Mouse (Mus musculus) gastrocnemius, adult 2 months (tissue): ENCODE measurements at regions not wholly inside any gene's neighbourhood (a gene's known extent, or its start where the extent isn't known, plus 50 kb on each side); places are given as distances from the start of the nearest gene placed in this dataset.

Source experiments
- DNase-seq: peaks from one replicate; pipeline ENCODE4 v3.0.0; 2022
- H3K27ac ChIP-seq: fragments of 200-600 bp; 2 replicates; pipeline ENCODE4 v1.8.1; 2022; ENCODE audit warnings: mild to moderate bottlenecking
- H3K4me3 ChIP-seq: fragments of 200-600 bp; 2 replicates; pipeline ENCODE4 v1.8.1; 2022; ENCODE audit warnings: mild to moderate bottlenecking, moderate library complexity
- CTCF ChIP-seq: fragments of 200-600 bp; IDR thresholded peaks from 2 replicates; pipeline ENCODE4 v1.8.1; 2022; ENCODE audit warnings: antibody characterized with exemption, mild to moderate bottlenecking, moderate library complexity
- intact Hi-C: fragments of 180-260 bp; cut with DNase I; formaldehyde crosslinking; loops from one replicate; pipeline ENCODE4 v1.15.1; 2025

- no peak for TF ChIP-seq CTCF
- Histone ChIP-seq H3K27ac (no peak overlapping the region), H3K4me3 (no peak overlapping the region)
- no peak for DNase-seq
- intact Hi-C loops: no loop called here
Observed at GRCm38 (mm10) chr11:19306687-19307086, 287.9 kb upstream of the Meis1 start.

DNA sequence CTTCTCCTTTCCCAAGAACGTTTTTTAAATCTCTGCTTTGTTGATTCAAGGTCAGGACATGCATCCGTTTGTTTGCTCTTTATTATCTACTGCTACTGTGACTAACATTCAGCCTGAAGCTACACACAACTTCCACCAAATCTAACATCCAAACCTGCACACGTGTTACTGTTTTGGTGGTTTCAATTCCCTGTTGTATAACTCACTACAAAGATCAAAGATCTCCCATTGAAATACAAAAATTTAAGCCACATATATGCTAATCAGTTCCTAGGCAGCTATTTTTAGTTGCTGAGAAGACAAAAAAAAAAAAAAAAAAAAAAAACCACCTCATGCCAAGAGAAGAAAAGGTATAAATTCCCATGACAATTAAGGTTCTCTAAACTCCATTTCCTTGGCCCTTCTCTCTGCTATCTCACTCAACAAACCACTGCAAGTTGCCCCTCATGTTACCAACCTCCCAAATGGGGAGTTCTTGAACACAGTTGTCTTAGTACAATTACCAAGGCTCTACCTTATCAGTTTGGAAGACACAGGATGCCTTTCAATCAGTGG, 312.0 kb upstream of the Meis1 start:
- intact Hi-C loops: no loop called here
- DNase-seq: no peak
- TF ChIP-seq CTCF: no peak
- Histone ChIP-seq H3K27ac (no peak overlapping the region), H3K4me3 (no peak overlapping the region)

GRCm38 (mm10) chr11:19332274-19332673, 313.5 kb upstream of the Meis1 start:
- H3K27ac ChIP-seq: no peak overlapping the region
- TF ChIP-seq CTCF: no peak
- H3K4me3 ChIP-seq: no peak overlapping the region
- intact Hi-C loops: no loop called here
- no peak for DNase-seq

GRCm38 (mm10) chr11:19332727-19333126, 313.9 kb upstream of the Meis1 start:
- intact Hi-C loops: no loop called here
- TF ChIP-seq CTCF: no peak
- no peak overlapping the region for H3K4me3 ChIP-seq
- DNase-seq: no peak
- H3K27ac ChIP-seq: no peak overlapping the region

GRCm38 (mm10) chr11:19333908-19334487, 315.2 kb upstream of the Meis1 start:
- no peak for TF ChIP-seq CTCF
- intact Hi-C loops: no loop called here
- Histone ChIP-seq H3K27ac (no peak overlapping the region), H3K4me3 (no peak overlapping the region)
- DNase-seq: no peak

DNA sequence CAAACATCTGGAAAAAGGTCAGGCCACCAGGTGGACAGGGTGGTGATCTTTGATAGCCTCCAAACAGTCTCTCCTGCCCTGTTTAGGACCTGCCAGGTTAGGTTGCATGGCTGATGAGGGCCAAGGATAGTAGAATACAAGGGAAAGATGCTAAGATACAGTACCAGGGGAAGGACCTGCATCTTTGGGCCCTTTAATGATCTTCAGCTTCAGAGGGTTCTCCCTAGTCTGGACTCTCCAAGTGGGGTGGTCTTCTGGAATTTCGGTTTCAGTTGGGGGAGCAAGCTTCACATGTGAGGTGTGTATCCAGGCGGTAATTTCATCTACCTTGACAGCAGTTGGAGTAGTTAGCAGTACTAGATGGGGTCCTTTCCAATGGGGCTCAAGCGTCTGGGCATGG, 316.6 kb upstream of the Meis1 start:
- no peak for TF ChIP-seq CTCF
- Histone ChIP-seq H3K4me3 (no peak overlapping the region), H3K27ac (no peak overlapping the region)
- DNase-seq: no peak
- intact Hi-C loops: no loop called here

- Histone ChIP-seq H3K4me3 (no peak overlapping the region), H3K27ac (no peak overlapping the region)
- no peak for TF ChIP-seq CTCF
- DNase-seq: no peak
- intact Hi-C loops: no loop called here
Observed at GRCm38 (mm10) chr11:19339721-19340317, 321.0 kb upstream of the Meis1 start.

DNA sequence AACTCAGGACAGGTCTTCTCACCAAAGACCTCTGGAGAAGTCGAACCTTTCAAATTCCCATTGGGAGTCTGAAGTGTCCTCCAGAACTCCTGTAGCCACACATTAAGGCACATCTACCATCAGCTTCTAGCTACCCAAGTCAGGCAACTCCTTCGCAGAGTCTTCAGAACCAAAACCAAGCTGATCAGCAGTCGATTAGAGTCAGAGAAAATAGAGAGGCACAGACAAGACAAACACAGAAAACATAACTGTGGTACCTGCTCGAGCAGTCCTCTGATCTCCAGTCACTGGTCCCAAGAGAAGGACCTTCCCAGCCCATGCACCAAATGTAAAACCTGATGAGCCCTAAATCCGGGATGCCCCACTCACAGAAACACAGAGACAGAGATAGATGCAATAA, 322.1 kb upstream of the Meis1 start:
- no peak for DNase-seq
- intact Hi-C loops: no loop called here
- H3K4me3 ChIP-seq: no peak overlapping the region
- no peak for TF ChIP-seq CTCF
- H3K27ac ChIP-seq: no peak overlapping the region

- intact Hi-C loops: no loop called here
- no peak for DNase-seq
- TF ChIP-seq CTCF: no peak
- Histone ChIP-seq H3K27ac (no peak overlapping the region), H3K4me3 (no peak overlapping the region)
Observed at GRCm38 (mm10) chr11:19341379-19341778, 322.6 kb upstream of the Meis1 start.

- no peak for DNase-seq
- Histone ChIP-seq H3K4me3 (no peak overlapping the region), H3K27ac (no peak overlapping the region)
- no peak for TF ChIP-seq CTCF
- intact Hi-C loops: no loop called here
Observed at GRCm38 (mm10) chr11:19342803-19343202, 324.0 kb upstream of the Meis1 start.

GRCm38 (mm10) chr11:19346276-19346826, 327.6 kb upstream of the Meis1 start:
- no peak for DNase-seq
- intact Hi-C loops: no loop called here
- H3K4me3 ChIP-seq: no peak overlapping the region
- no peak overlapping the region for H3K27ac ChIP-seq
- no peak for TF ChIP-seq CTCF

GRCm38 (mm10) chr11:19350331-19351242, 331.8 kb upstream of the Meis1 start:
- intact Hi-C loops: no loop called here
- Histone ChIP-seq H3K27ac (no peak overlapping the region), H3K4me3 (no peak overlapping the region)
- no peak for TF ChIP-seq CTCF
- no peak for DNase-seq
